In the genomic region with DNA sequence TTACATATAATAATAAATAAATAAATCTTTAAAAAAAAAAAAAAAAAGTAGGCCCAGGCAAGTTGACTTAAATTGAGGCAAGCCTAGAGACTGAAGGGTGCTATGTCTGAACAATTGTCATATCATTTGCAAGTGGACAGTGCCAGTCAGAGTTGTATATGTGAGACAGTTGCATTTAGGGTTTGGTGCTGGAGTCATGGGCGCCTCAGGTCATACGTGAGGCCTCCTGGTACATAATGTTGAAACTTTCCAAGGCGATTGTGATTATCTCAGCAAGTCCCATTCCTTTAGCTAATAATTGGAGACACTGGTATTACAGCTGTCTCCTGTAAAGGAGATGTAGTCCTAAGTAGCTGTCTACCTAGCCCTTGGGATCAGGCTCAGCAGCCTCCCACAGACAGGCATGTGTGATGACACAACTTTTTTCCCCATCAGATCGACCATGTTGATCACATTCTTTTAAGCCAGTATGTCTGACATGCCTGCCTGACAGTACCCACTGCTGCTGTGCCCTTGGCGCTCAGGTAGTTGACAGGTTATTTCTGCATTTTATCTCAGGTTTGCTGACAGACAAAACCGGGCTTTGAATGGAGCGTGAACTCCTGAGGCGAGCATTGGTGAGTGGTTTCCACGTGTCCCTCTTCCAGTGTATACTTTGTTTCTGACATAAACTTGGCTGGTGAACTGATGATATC, we compare ENCODE assay signal across 8 mouse cellular contexts. TPM values are rescaled to one million over a fixed set of nuclear protein-coding genes. Genes with fewer than 3 reads are reported as not detected.
DNase-seq lines count a peak whose midpoint lies in the region; ATAC-seq lines count a peak whose summit lies in the region.

No protein-coding gene starts in this region.

- H3K4me1 ChIP-seq in neural tube, embryonic 11.5 days (ENCODE audit: control insufficient read depth, insufficient read depth, low read length), result peaks cover 18% of the 10 kb centered on the region
- H3K4me1 ChIP-seq in forebrain, embryonic 13.5 days, result peaks cover 38% of the 10 kb centered on the region
- H3K4me1 ChIP-seq in liver, embryonic 11.5 days (replicated peaks; ENCODE audit: control insufficient read depth, insufficient read depth, low read length), result peaks cover 24% of the 10 kb centered on the region

- H3K27me3 ChIP-seq in neural tube, embryonic 11.5 days (ENCODE audit: control insufficient read depth, insufficient read depth, low read length), result no peaks in the 10 kb centered on the region
- H3K27me3 ChIP-seq in forebrain, embryonic 13.5 days, result no peaks in the 10 kb centered on the region
- no peaks in the 10 kb centered on the region for H3K27me3 ChIP-seq in liver, embryonic 11.5 days (replicated peaks; ENCODE audit: control insufficient read depth, insufficient read depth, low read length)

- H3K4me3 ChIP-seq in neural tube, embryonic 11.5 days (ENCODE audit: low read depth, low read length), result peak overlapping the region; percentile 90
- peak overlapping the region; percentile 84 for H3K4me3 ChIP-seq in forebrain, embryonic 13.5 days
- peak overlapping the region; percentile 74 for H3K4me3 ChIP-seq in liver, embryonic 11.5 days (ENCODE audit: low read depth, low read length)

- H3K9me3 ChIP-seq in neural tube, embryonic 11.5 days (ENCODE audit: control insufficient read depth, low read length), result no peaks in the 10 kb centered on the region
- no peaks in the 10 kb centered on the region for H3K9me3 ChIP-seq in forebrain, embryonic 13.5 days (replicated peaks)
- no peaks in the 10 kb centered on the region for H3K9me3 ChIP-seq in liver, embryonic 11.5 days (ENCODE audit: control insufficient read depth, low read length)

- peaks cover 6% of the 10 kb centered on the region; the same call in 1 of the 2 replicates for H3K36me3 ChIP-seq in neural tube, embryonic 11.5 days (ENCODE audit: control insufficient read depth, insufficient read depth, low read length)
- peaks cover 28% of the 10 kb centered on the region for H3K36me3 ChIP-seq in forebrain, embryonic 13.5 days (ENCODE audit: poor library complexity, severe bottlenecking)
- H3K36me3 ChIP-seq in liver, embryonic 11.5 days (ENCODE audit: control insufficient read depth, insufficient read depth, low read length), result peaks cover 21% of the 10 kb centered on the region

- peak overlapping the region; percentile 96 for H3K9ac ChIP-seq in neural tube, embryonic 11.5 days (ENCODE audit: low read length)
- H3K9ac ChIP-seq in forebrain, embryonic 13.5 days, result peak overlapping the region; percentile 89
- peak overlapping the region; percentile 100 for H3K9ac ChIP-seq in liver, embryonic 11.5 days (ENCODE audit: low read depth, low read length)

- peak overlapping the region; percentile 53 for H3K4me2 ChIP-seq in neural tube, embryonic 11.5 days (ENCODE audit: low read depth)
- peak overlapping the region; percentile 79 for H3K4me2 ChIP-seq in forebrain, embryonic 13.5 days
- peak overlapping the region; percentile 85 for H3K4me2 ChIP-seq in liver, embryonic 11.5 days

- DNase-seq in neural tube, embryonic 11.5 days (ENCODE audit: low spot score), result no peak
- no peak for DNase-seq in neural tube, embryonic 10.5 days (ENCODE audit: extremely low spot score, low spot score)
- DNase-seq in liver, embryonic 11.5 days (ENCODE audit: low spot score), result no peak
- no peak for DNase-seq in ovary, postnatal 14 days (ENCODE audit: low spot score)
- DNase-seq in embryo, embryonic 9.5 days (ENCODE audit: extremely low spot score), result no peak
- no peak for DNase-seq in ovary, postnatal 10 days (ENCODE audit: low spot score)
- DNase-seq in spleen, postnatal 14 days (ENCODE audit: low spot score in 2 of 2), result no peak

- no peak for ATAC-seq in neural tube, embryonic 11.5 days (ENCODE audit: insufficient read depth, low FRiP score, low TSS enrichment)
- ATAC-seq in forebrain, embryonic 13.5 days, result no peak
- no peak for ATAC-seq in liver, embryonic 11.5 days (replicated peaks; ENCODE audit: low FRiP score)

- H3K27ac ChIP-seq in neural tube, embryonic 11.5 days (ENCODE audit: low read depth, low read length), result no peak overlapping the region; the same call in 1 of the 2 replicates
- H3K27ac ChIP-seq in forebrain, embryonic 13.5 days, result peak overlapping the region; percentile 48
- peak overlapping the region; percentile 99 for H3K27ac ChIP-seq in liver, embryonic 11.5 days (ENCODE audit: low read depth, low read length)

- WGBS in neural tube, embryonic 11.5 days, result 30% methylated on average over 9 of the region's 9 CpGs
- WGBS in forebrain, embryonic 13.5 days, result 20% methylated on average over 9 of the region's 9 CpGs
- WGBS in liver, embryonic 11.5 days, result 19% methylated on average over 9 of the region's 9 CpGs

RNA-seq across cellular contexts. Expression of a gene that starts 1.9 kb away (rescaled TPM):
- polyA plus RNA-seq in neural tube, embryonic 11.5 days (2014; fragmentation: Nextera tagmentation; extraction: Ambion mirVana), result 6.2 and 7.8 TPM in 2 replicates
- 5.6 and 6.2 TPM in 2 replicates for polyA plus RNA-seq in forebrain, embryonic 13.5 days (2015; fragmentation: Nextera tagmentation; extraction: Ambion mirVana)
- 10.1 and 11.2 TPM in 2 replicates for polyA plus RNA-seq in liver, embryonic 11.5 days (2014; fragmentation: Nextera tagmentation; extraction: Ambion mirVana)

RNA-seq across cellular contexts. Expression of a gene that starts 49.8 kb away (rescaled TPM):
- 43.0 and 48.0 TPM in 2 replicates for polyA plus RNA-seq in neural tube, embryonic 11.5 days (2014; fragmentation: Nextera tagmentation; extraction: Ambion mirVana)
- 46.7 and 50.0 TPM in 2 replicates for polyA plus RNA-seq in forebrain, embryonic 13.5 days (2015; fragmentation: Nextera tagmentation; extraction: Ambion mirVana)
- polyA plus RNA-seq in liver, embryonic 11.5 days (2014; fragmentation: Nextera tagmentation; extraction: Ambion mirVana), result 102 and 103 TPM in 2 replicates
